ENCODE assay signal across 20 mouse cellular contexts in genomic region chr19:25440736-25441135, GRCm38 (mm10).
DNase-seq lines count a peak whose midpoint lies in the region; ATAC-seq and TF ChIP-seq lines count a peak whose summit lies in the region.
"Had no signal": no experiment of that assay in that cellular context is flagged by ENCODE, and none has a peak within 500 bp of the region (broad histone marks: within the 10 kb centered on the region; RNA-seq: fewer than 3 reads in every experiment).

No protein-coding gene starts in this region.

- peak; percentile 70 for DNase-seq in lung, embryonic 14.5 days
- DNase-seq in lung, adult 2 months, result no peak
- DNase-seq in Muller cell, postnatal 12 days (ENCODE audit: inconsistent ontology term), result peak; percentile 20
- DNase-seq in NIH3T3 (ENCODE audit: low read depth), result peak; percentile 51
- no peak for DNase-seq in kidney, postnatal 36 days
- DNase-seq: adrenal gland, adult 2 months; adrenal gland, postnatal 10 days; adrenal gland, postnatal 25 days; cerebellum, adult 11 months; cerebellum, adult 18-20 months; cerebellum, adult 8-10 months; cerebellum, postnatal 14 days; cerebellum, postnatal 36 days; embryo, embryonic 11 days; forebrain, postnatal 0 days had no signal

- no peak for TF ChIP-seq POLR2A in lung, adult 2 months (IDR thresholded peaks at IDR 0.05; ENCODE audit: borderline replicate concordance, extremely low read depth, low read depth, low read length)

- no peak overlapping the region for H3K9ac ChIP-seq in lung, embryonic 14.5 days
- H3K9ac ChIP-seq: embryonic facial prominence, embryonic 13.5 days; embryonic facial prominence, embryonic 15.5 days; forebrain, embryonic 13.5 days; forebrain, embryonic 15.5 days; forebrain, postnatal 0 days had no signal

- H3K27ac ChIP-seq in lung, embryonic 14.5 days (ENCODE audit: low read depth), result no peak overlapping the region
- H3K27ac ChIP-seq: embryonic facial prominence, embryonic 13.5 days; embryonic facial prominence, embryonic 15.5 days; forebrain, embryonic 13.5 days; forebrain, embryonic 15.5 days had no signal

- no peak overlapping the region for H3K4me2 ChIP-seq in lung, embryonic 14.5 days
- H3K4me2 ChIP-seq: embryonic facial prominence, embryonic 13.5 days; embryonic facial prominence, embryonic 15.5 days; forebrain, embryonic 13.5 days; forebrain, embryonic 15.5 days had no signal

- H3K9me3 ChIP-seq in lung, embryonic 14.5 days (ENCODE audit: low read depth, low read length), result no peaks in the 10 kb centered on the region
- H3K9me3 ChIP-seq: embryonic facial prominence, embryonic 13.5 days; embryonic facial prominence, embryonic 15.5 days; forebrain, embryonic 13.5 days; forebrain, embryonic 15.5 days had no signal

- ATAC-seq in lung, embryonic 14.5 days (ENCODE audit: insufficient read depth), result no peak
- ATAC-seq: forebrain, embryonic 13.5 days; forebrain, embryonic 15.5 days had no signal

- WGBS in lung, embryonic 14.5 days, result 50% methylated on average over 4 of the region's 4 CpGs
- 60% methylated on average over 4 of the region's 4 CpGs for WGBS in lung, adult 2 months

- peaks cover 11% of the 10 kb centered on the region; the same call in 1 of the 2 replicates for H3K4me1 ChIP-seq in lung, embryonic 14.5 days (ENCODE audit: insufficient read depth)
- no peaks in the 10 kb centered on the region; the same call in 1 of the 2 replicates for H3K4me1 ChIP-seq in lung, adult 2 months (ENCODE audit: control insufficient read depth, insufficient read depth, low read length)
- H3K4me1 ChIP-seq: forebrain, embryonic 13.5 days; forebrain, embryonic 15.5 days had no signal

- H3K36me3 ChIP-seq in lung, embryonic 14.5 days (ENCODE audit: insufficient read depth), result no peaks in the 10 kb centered on the region
- H3K36me3 ChIP-seq: embryonic facial prominence, embryonic 13.5 days; embryonic facial prominence, embryonic 15.5 days; forebrain, embryonic 15.5 days had no signal

- H3K27me3 ChIP-seq in lung, embryonic 14.5 days (ENCODE audit: insufficient read depth, low read length), result no peaks in the 10 kb centered on the region
- H3K27me3 ChIP-seq: embryonic facial prominence, embryonic 13.5 days; embryonic facial prominence, embryonic 15.5 days; forebrain, embryonic 13.5 days; forebrain, embryonic 15.5 days had no signal

- H3K4me3 ChIP-seq in lung, embryonic 14.5 days (ENCODE audit: low read depth, low read length), result no peak overlapping the region
- H3K4me3 ChIP-seq in lung, adult 2 months (replicated peaks; ENCODE audit: extremely low read depth, low read depth, low read length), result no peak overlapping the region
- H3K4me3 ChIP-seq: embryonic facial prominence, embryonic 13.5 days; embryonic facial prominence, embryonic 15.5 days; erythroblast, embryonic 14.5 days; forebrain, embryonic 13.5 days; forebrain, embryonic 15.5 days had no signal

- no peak for TF ChIP-seq CTCF in lung, embryonic 14.5 days (IDR thresholded peaks at IDR 0.05; ENCODE audit: low read depth)
- TF ChIP-seq CTCF in lung, adult 2 months (IDR thresholded peaks at IDR 0.05; ENCODE audit: insufficient read depth, low read length), result no peak

Comparison
In these comparisons a context has a peak if more than half of its experiments do, and no peak if none do; other contexts are left out.
1. DNase-seq: peak in lung, embryonic 14.5 days (single experiment), Muller cell, postnatal 12 days (single experiment) and NIH3T3 (single experiment); none in lung, adult 2 months (single experiment) and kidney, postnatal 36 days (0 of 2).